Mouse (Mus musculus) left cerebral cortex, adult 9 months (tissue): ENCODE measurements around the gene Obscn.
A peak's percentile ranks its signal among the peaks of the same experiment; 100 is the strongest.
"Not testable (repeated sequence)": the region's sequence is repeated elsewhere in the genome, so short reads cannot be mapped to it uniquely, and the experiment has no call there.

Experiments
- DNase-seq, 2 experiments: peaks; one replicate each; pipeline ENCODE4 v3.0.0; 2022; ENCODE audit warnings: low spot score in 2 of 2

Obscn gene

GRCm38 (mm10) chr11:58961364-58962177 is 174.6 kb downstream of the Obscn start:
- DNase-seq: no peak

- DNase-seq: peak in 1 of 2 experiments; percentile 81
Observed at GRCm38 (mm10) chr11:58959921-58960465, 176.2 kb downstream of the Obscn start.

- no peak for DNase-seq
Observed at GRCm38 (mm10) chr11:58959186-58959825, 176.9 kb downstream of the Obscn start.

- DNase-seq: no peak
Observed at GRCm38 (mm10) chr11:58958536-58958935, 177.7 kb downstream of the Obscn start.

- DNase-seq: no peak
Observed at GRCm38 (mm10) chr11:58957226-58957914, 178.8 kb downstream of the Obscn start.

- no peak for DNase-seq
Observed at GRCm38 (mm10) chr11:58955868-58956257, 180.3 kb downstream of the Obscn start.

GRCm38 (mm10) chr11:58955143-58955867 is 180.9 kb downstream of the Obscn start:
- DNase-seq: no peak

- DNase-seq: peak; percentile 98
Observed at GRCm38 (mm10) chr11:58954420-58955142, 181.6 kb downstream of the Obscn start, which contains the start of the genes Hist3h2a and Trim17. Gene Hist3h2a (plus strand): TSS chr11:58954685. Gene Trim17 (plus strand): TSS chr11:58954685.

GRCm38 (mm10) chr11:58954170-58954419 is 182.1 kb downstream of the Obscn start:
- not testable (repeated sequence) for DNase-seq

GRCm38 (mm10) chr11:58953351-58954169 is 182.6 kb downstream of the Obscn start:
- DNase-seq: no peak

- DNase-seq: no peak
Observed at GRCm38 (mm10) chr11:58951210-58951609, 185.0 kb downstream of the Obscn start.

- peak in 1 of 2 experiments; percentile 66 for DNase-seq
Observed at GRCm38 (mm10) chr11:58949480-58950431, 186.4 kb downstream of the Obscn start.

- peak; percentile 88 to 94 for DNase-seq
Observed at GRCm38 (mm10) chr11:58948542-58949479, 187.4 kb downstream of the Obscn start, which contains the start of gene Hist3h2ba. Gene Hist3h2ba (plus strand): TSS chr11:58948920.

- peak in 1 of 2 experiments; percentile 69 for DNase-seq
Observed at GRCm38 (mm10) chr11:58947798-58948528, 188.2 kb downstream of the Obscn start.

- DNase-seq: no peak
Observed at GRCm38 (mm10) chr11:58947306-58947705, 188.9 kb downstream of the Obscn start.
